Mouse (Mus musculus) G1E-ER4 (cell line): ENCODE measurements around the gene Olfr1291-ps1. TPM values are rescaled to one million over a fixed set of nuclear protein-coding genes. Genes with fewer than 3 reads are reported as not detected.

Experiments used
- GATA1 ChIP-seq: IDR thresholded peaks from one replicate; pipeline ENCODE4 v1.8.0; 2012; ENCODE audit warnings: low read length, inconsistent platforms
- polyA plus RNA-seq: library from polyadenylated mRNA; stranded (reverse); fragments of >175 nt; gene quantifications from 2 replicates; pipeline ENCODE4 v1.2.3, GENCODE M21; 2012

The Olfr1291-ps1 gene
- not detected in 2 replicates for polyA plus RNA-seq

- no peak for TF ChIP-seq GATA1
These were observed at the start of gene Olfr1291-ps1 for GRCm38 (mm10) chr2:111496880-111497279. Olfr1291-ps1 (plus strand) TSS chr2:111497180.

- no peak for TF ChIP-seq GATA1
These were observed 48.1 kb upstream of the Olfr1291-ps1 start, which contains the start of gene Olfr1287 for GRCm38 (mm10) chr2:111448842-111449241. Olfr1287 (plus strand) TSS chr2:111449142.

GRCm38 (mm10) chr2:111473801-111474200, 23.2 kb upstream of the Olfr1291-ps1 start, which contains the start of gene Olfr1288:
Olfr1288 (plus strand) TSS chr2:111474101.
- TF ChIP-seq GATA1: no peak

- no peak for TF ChIP-seq GATA1
These were observed 16.5 kb upstream of the Olfr1291-ps1 start, which contains the start of gene Olfr1289 for GRCm38 (mm10) chr2:111480519-111480918. Olfr1289 (plus strand) TSS chr2:111480819.

- no peak for TF ChIP-seq GATA1
These were observed 3.3 kb upstream of the Olfr1291-ps1 start, which contains the start of gene Olfr1290 for GRCm38 (mm10) chr2:111493729-111494128. Olfr1290 (minus strand) TSS chr2:111493829.

- no peak for TF ChIP-seq GATA1
These were observed 20.5 kb downstream of the Olfr1291-ps1 start for GRCm38 (mm10) chr2:111517451-111517850.

GRCm38 (mm10) chr2:111524903-111525302, 27.9 kb downstream of the Olfr1291-ps1 start, which contains the start of gene Olfr1293-ps:
Olfr1293-ps (plus strand) TSS chr2:111525203.
- TF ChIP-seq GATA1: no peak

GRCm38 (mm10) chr2:111540191-111540590, 43.2 kb downstream of the Olfr1291-ps1 start, which contains the start of gene Olfr1294:
Olfr1294 (minus strand) TSS chr2:111540291.
- no peak for TF ChIP-seq GATA1

Other genes starting within 250 kb of the Olfr1291-ps1 start
- not detected in 2 replicates for gene Olfr1276, start 242.7 kb upstream of the Olfr1291-ps1 start, polyA plus RNA-seq
- not detected in 2 replicates for gene Olfr1277, start 223.1 kb upstream of the Olfr1291-ps1 start, polyA plus RNA-seq
- gene Olfr1278, start 207.0 kb upstream of the Olfr1291-ps1 start, polyA plus RNA-seq: not detected in 2 replicates
- gene Olfr1279, start 196.5 kb upstream of the Olfr1291-ps1 start, polyA plus RNA-seq: not detected in 2 replicates
- not detected in 2 replicates for gene Olfr1280, start 183.2 kb upstream of the Olfr1291-ps1 start, polyA plus RNA-seq
- gene Olfr1281, start 170.7 kb upstream of the Olfr1291-ps1 start, polyA plus RNA-seq: not detected in 2 replicates
- not detected in 2 replicates for gene Olfr1282, start 161.1 kb upstream of the Olfr1291-ps1 start, polyA plus RNA-seq
- not detected in 2 replicates for gene Olfr1283, start 130.4 kb upstream of the Olfr1291-ps1 start, polyA plus RNA-seq
- not detected in 2 replicates for gene Olfr1284, start 121.7 kb upstream of the Olfr1291-ps1 start, polyA plus RNA-seq
- gene Olfr1286, start 74.1 kb upstream of the Olfr1291-ps1 start, polyA plus RNA-seq: not detected in 2 replicates
- not detected in 2 replicates for gene Olfr1287, start 48.0 kb upstream of the Olfr1291-ps1 start, polyA plus RNA-seq
- gene Olfr1288, start 23.1 kb upstream of the Olfr1291-ps1 start, polyA plus RNA-seq: not detected in 2 replicates
- gene Olfr1289, start 16.4 kb upstream of the Olfr1291-ps1 start, polyA plus RNA-seq: not detected in 2 replicates
- not detected in 2 replicates for gene Olfr1290, start 3.4 kb upstream of the Olfr1291-ps1 start, polyA plus RNA-seq
- not detected in 2 replicates for gene Olfr1293-ps, start 28.0 kb downstream of the Olfr1291-ps1 start, polyA plus RNA-seq
- gene Olfr1294, start 43.1 kb downstream of the Olfr1291-ps1 start, polyA plus RNA-seq: not detected in 2 replicates
- gene Olfr1295, start 72.5 kb downstream of the Olfr1291-ps1 start, polyA plus RNA-seq: not detected in 2 replicates
- gene Olfr1297, start 129.3 kb downstream of the Olfr1291-ps1 start, polyA plus RNA-seq: not detected in 2 replicates
- not detected in 2 replicates for gene Olfr1298, start 152.0 kb downstream of the Olfr1291-ps1 start, polyA plus RNA-seq
- not detected in 2 replicates for gene Olfr1299, start 164.2 kb downstream of the Olfr1291-ps1 start, polyA plus RNA-seq